Mouse (Mus musculus) heart, postnatal 36 days (tissue): ENCODE measurements around the gene Cela2a. TPM values are rescaled to one million over a fixed set of nuclear protein-coding genes. Genes with fewer than 3 reads are reported as not detected.

Source experiments
- DNase-seq, 2 experiments: peaks; one replicate each; pipeline ENCODE4 v3.0.0; 2021 to 2022
- intact Hi-C: fragments of 180-260 bp; cut with DNase I; formaldehyde crosslinking; loops from one replicate; pipeline ENCODE4 v1.15.1; 2025
- total RNA-seq, 2 experiments: library from RNA; stranded (reverse); gene quantifications; 2 replicates each; pipeline ENCODE4 v1.2.3; 2021

Gene Cela2a
- not detected for total RNA-seq

DNA sequence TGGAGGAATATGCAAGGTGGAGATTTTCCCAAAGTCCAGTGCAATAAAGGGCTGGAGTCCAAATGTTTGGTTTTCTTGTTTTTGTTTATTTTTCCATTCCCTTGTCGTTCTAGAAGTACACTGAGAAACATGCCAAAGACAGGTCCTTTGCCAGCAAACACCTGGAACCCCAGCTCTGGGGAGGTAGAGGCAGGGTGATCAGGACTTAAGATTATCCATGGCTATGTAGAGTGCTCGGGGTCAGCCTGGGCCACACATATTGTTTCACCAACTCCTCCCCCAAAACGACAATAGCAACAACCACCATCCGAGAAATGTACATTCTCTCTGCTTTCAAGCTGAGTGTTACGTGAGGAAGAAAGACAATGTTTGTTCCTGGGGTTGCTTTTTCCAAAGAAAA is at the start of gene Cela2a:
Gene Cela2a (minus strand): TSS at position 101 of the 400 bp plus-strand sequence.
- intact Hi-C loops = no loop called here
- DNase-seq = no peak

DNA sequence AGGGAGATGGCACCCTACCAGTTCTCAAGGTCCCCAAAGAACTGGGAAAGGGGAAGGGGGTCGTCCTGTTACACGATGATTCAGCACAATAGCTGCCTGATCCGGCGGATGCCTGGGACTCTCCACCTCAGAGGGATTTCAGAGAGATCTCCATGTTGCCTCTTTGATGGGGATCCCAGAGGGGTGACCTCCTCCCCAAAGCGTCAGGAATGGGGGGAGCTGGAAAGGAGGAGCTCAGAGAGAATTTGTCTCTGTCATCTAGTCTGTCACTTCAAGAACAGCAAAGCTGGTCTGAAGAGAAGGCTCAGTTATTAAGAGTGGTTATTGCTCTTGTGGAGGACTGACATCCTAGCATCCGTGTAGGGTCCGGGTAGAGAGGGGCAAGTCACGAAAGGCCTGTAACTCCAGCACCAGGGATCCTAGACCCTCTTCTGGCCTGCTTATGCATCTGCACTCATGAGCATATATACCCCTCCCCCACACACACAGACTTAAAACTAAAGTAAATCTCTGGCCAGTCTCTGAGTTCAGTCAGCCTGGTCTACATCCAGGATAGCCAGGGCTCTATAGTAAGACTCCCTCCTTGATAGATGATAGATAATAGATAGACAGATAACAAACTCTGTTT is 49.6 kb upstream of the Cela2a start:
- intact Hi-C loops = loop anchor here (10.0 kb wide), 1 partner anchor 219 kb away; no protein-coding TSS in a partner anchor
- no peak for DNase-seq

GRCm38 (mm10) chr4:141874601-141875460 is 48.9 kb upstream of the Cela2a start, which contains the start of gene Efhd2:
Gene Efhd2 (minus strand): TSS chr4:141874920.
- intact Hi-C loops = loop anchor here (5.0 to 10.0 kb wide), 2 partner anchors 37 to 220 kb away; no protein-coding TSS in a partner anchor
- peak; percentile 85 to 87 for DNase-seq

DNA sequence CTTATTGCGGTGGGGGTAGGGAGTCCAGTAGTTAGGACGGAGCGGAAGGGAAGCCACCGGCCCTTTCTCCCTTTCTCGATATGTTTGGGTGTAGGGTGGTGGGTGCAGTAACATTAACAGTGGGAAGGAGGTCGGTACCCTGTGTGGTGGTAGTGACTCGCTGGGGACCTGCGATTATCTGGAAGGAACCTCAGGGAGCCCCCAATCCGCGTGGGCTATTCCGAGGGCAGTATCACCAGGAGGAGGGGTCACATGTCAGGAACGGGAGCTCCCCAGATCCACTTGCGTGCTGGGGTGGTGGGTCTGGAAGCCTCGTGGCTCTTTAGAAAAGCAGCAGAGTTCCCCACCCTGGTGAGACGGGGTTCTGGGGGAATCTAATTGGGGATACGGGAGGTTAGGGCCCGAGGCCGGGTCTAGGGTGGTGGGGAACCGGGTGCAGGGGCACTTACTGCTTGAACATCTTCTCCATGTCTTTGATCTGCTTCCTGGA is 48.2 kb upstream of the Cela2a start:
- DNase-seq = no peak
- intact Hi-C loops = loop anchor here (5.0 to 10.0 kb wide), 2 partner anchors 38 to 221 kb away; no protein-coding TSS in a partner anchor

- intact Hi-C loops = loop anchor here (5.0 to 10.0 kb wide), 2 partner anchors 39 to 222 kb away; no protein-coding TSS in a partner anchor
Measured at GRCm38 (mm10) chr4:141872977-141873376, 47.0 kb upstream of the Cela2a start.

DNA sequence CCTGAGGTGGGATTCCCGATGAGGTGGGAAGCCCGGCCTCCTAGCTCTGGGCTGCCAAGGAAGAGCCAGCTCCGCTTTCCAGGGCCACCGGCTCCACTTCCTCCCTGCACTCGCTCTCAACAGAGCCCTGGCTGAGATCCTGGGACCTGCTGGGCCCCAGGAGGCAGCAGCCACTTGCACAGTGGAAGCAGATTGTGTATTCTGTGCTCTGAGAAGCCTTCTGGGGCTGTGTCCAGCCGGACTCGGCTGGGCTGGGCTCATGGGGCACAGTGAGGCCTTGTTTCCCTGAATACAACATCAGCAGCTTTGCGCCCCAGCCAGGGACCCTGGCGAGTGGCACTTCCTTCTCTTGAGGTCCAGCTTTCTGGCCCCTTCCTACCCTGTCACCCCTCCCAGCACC is 45.9 kb upstream of the Cela2a start:
- intact Hi-C loops = loop anchor here (5.0 to 10.0 kb wide), 2 partner anchors 40 to 223 kb away; no protein-coding TSS in a partner anchor
- no peak for DNase-seq

More at GRCm38 (mm10) chr4:141872977-141873376, 47.0 kb upstream of the Cela2a start:
- DNase-seq = no peak

- DNase-seq = no peak
- intact Hi-C loops = loop anchor here (5.0 to 10.0 kb wide), 2 partner anchors 41 to 223 kb away; no protein-coding TSS in a partner anchor
Measured at GRCm38 (mm10) chr4:141871333-141871725, 45.4 kb upstream of the Cela2a start.

GRCm38 (mm10) chr4:141870666-141871332 is 44.8 kb upstream of the Cela2a start:
- intact Hi-C loops = loop anchor here (5.0 to 10.0 kb wide), 2 partner anchors 42 to 224 kb away; no protein-coding TSS in a partner anchor
- peak in 1 of 2 experiments; percentile 48 for DNase-seq

DNA sequence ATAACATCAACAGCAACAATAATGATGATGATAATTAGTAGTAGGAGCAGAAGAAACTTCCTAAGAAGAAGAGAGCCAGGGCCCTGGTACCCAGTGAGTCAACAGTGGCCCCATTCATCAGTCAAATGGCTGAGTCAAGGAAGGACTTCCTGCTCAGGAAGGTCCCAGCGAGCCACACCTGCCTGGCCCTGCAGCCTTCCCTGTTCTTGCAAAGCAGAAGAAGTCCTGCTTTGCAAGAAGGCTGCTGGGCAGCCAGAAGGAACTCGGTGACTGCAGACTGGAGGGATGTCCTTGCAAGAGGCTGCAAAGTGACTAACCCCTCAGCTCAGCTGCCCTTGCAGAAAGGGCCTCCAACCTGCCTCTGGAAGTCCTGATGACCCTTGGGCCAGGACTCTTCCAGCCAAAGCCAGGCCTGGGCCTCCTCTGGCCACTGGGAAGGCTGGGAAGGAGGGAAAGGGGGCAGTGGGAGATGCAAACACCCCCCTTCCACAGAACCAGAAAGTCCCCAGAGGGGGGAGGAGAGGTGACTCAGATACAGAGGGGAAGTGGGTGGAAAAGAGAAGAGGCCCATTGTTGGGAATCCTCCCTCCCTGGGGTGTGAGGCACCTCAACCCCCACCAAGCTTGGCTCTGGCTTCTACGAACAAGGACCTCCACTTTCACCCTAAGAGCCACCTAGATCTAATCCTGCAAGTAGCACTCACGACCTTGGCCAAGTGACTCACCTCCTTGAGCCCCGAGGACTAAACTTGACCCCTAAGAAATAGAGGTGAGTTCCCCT is 43.7 kb upstream of the Cela2a start:
- intact Hi-C loops = loop anchor here (5.0 to 10.0 kb wide), 2 partner anchors 43 to 225 kb away; no protein-coding TSS in a partner anchor

GRCm38 (mm10) chr4:141868051-141868450 is 42.1 kb upstream of the Cela2a start:
- intact Hi-C loops = no loop called here
- no peak for DNase-seq

More for the DNA sequence above, 43.7 kb upstream of the Cela2a start:
- DNase-seq = no peak

GRCm38 (mm10) chr4:141867498-141867897 is 41.5 kb upstream of the Cela2a start:
- peak; percentile 64 to 72 for DNase-seq
- intact Hi-C loops = no loop called here

GRCm38 (mm10) chr4:141866933-141867490 is 41.1 kb upstream of the Cela2a start:
- intact Hi-C loops = no loop called here
- DNase-seq = no peak

DNA sequence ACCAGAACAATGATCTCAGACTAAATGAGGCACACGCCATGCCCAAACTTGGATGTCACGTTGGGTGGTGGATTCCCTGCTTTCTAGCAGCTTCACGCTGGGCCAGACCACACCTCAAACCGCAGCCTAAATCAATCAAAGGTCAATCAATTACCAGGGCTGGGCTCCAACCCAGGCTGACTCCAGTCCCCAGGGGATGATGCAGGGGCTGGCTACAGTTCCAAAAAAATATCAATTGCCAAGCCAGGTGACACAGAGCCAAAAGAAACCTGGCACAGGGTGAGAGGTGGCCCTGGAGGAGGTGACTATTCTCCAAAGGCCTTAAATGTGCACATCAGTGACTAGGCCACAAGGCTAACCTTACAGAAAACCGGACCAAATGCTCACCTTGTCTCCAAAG is 39.6 kb upstream of the Cela2a start:
- DNase-seq = no peak
- intact Hi-C loops = no loop called here

GRCm38 (mm10) chr4:141865006-141865405 is 39.0 kb upstream of the Cela2a start:
- intact Hi-C loops = no loop called here

DNA sequence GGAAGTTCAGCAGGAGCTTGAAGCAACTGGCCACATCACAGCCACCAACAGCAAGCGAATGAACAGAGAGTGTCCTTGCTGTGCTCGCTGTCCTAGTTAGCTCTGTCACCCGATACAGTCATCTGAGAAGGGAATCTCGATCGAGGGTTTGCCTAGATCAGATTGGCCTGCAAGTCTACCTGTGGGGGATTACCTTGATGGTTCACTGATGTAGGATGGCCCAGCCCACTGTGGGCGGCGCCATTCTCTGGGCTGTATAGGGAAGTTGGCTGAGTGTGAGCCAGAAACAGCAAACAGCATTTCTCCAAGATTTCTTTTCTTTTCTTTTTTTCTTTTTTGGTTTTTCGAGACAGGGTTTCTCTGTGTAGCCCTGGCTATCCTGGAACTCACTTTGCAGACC is 38.5 kb upstream of the Cela2a start:
- intact Hi-C loops = no loop called here
- DNase-seq = no peak

More at GRCm38 (mm10) chr4:141865006-141865405, 39.0 kb upstream of the Cela2a start:
- no peak for DNase-seq

DNA sequence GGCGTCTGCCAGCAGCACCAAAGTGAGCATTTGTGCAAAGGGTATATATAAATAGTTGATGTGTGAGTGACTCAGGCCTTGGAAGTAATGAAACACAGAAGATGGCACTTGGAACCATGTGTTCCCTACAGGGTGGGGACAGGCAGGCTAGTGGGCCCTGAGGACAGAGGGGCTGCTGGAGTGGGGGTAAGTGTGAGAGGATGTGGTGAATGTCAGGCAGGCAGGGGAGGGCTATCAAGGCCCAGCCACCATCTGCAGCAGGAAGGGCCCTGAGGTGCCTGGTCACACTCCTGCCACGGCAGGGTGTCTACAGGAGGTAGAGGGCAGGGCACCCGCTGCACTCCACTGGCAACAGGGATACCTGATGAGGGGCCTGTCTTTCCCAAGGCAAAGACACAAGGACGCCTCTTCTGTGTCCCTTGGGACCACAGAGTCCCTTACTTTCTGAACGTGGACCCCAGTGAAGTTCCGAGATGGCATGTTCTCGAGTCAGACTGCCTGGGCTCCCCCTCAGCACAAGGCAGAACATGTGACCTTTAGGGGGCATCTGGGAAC is 37.8 kb upstream of the Cela2a start:
- intact Hi-C loops = no loop called here
- no peak for DNase-seq

GRCm38 (mm10) chr4:141862867-141863266 is 36.9 kb upstream of the Cela2a start:
- DNase-seq = no peak
- intact Hi-C loops = no loop called here

DNA sequence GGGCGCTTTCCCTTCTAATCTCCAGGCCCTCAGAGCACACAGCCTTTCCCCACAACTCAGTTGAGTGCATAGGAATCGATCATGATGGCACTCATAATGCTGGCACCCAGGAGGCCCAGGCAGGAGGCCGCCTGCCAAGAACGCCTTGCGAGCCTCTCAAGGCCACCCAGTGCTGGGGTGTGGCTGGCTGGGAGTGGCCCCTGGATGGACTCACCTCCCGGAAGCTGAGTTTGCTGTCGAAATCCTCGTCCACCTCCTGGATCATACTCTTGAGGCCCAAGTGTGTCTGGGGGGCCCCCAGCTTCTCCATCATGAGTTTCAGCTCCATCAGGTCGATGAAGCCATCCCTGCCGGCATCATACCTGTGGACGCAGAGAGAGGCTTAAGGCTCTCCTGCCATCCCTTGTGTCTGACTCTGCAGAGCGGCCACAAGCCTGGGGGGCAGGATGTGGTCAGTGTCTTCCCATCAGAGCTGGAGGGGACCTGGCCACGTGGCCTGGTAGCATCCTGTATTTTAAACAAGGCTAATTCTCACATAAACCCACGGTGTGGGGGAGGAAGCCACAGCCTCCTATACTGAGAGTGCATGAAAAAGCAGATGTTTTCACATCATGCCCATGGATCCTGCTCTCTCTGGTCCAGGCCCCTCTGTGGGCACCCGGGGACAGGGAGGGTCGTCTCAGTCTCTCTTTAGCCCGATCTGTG is 35.8 kb upstream of the Cela2a start:
- intact Hi-C loops = no loop called here
- DNase-seq = no peak
